Mouse (Mus musculus) retina, postnatal 1 day (tissue): ENCODE measurements around the gene 1810010D01Rik.

Experiments used
- DNase-seq: peaks from one replicate; pipeline ENCODE4 v3.0.0-alpha.2; 2012

Gene 1810010D01Rik

DNA sequence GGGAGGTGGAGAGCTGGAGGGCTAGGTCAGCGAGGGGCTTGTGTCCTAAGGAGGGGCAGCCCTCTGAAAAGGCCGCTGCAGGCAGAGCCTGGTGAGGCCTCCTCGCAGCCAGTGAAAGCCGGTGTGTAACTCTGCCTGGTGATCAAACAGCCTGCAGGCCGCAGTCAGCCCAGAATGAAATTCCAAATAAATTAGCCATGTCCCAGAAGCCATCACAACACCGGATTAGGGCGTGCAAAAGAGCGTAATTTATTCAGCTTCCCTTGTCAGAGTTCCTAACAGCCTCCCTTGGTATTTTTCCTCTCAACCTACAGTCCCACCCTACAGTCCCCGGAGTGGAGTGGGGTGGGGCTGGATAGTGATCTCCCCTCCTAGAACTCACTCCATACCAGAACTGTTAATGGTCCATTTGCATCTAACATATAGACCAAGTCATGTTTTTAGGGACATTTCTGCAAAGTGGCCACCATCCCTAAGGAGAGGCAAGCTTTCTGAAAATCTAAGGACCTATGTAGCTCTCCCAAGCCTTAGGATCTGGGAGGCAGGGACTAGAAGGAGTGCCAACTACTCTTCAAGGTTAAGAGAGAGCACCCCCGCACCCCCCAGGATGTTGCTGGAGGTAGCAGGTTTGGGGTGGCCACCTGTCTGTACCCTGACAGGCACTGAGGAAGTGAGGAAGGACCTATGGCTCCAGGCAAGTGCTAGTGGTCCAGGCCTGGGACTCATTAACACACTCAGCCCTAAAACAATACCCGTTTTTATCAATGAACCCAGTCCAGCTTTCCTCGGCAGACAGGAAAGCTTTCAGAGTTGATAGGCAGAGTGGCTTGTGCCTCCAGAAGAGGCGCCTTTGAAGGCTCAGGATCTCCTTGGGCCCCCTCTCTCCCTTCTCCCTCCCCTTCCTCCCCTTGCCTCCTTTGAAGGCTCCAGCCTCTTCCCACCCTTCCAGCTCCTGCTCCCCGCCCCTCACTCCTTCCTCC is 4.1 kb upstream of the 1810010D01Rik start:
- peak; percentile 67 for DNase-seq

DNA sequence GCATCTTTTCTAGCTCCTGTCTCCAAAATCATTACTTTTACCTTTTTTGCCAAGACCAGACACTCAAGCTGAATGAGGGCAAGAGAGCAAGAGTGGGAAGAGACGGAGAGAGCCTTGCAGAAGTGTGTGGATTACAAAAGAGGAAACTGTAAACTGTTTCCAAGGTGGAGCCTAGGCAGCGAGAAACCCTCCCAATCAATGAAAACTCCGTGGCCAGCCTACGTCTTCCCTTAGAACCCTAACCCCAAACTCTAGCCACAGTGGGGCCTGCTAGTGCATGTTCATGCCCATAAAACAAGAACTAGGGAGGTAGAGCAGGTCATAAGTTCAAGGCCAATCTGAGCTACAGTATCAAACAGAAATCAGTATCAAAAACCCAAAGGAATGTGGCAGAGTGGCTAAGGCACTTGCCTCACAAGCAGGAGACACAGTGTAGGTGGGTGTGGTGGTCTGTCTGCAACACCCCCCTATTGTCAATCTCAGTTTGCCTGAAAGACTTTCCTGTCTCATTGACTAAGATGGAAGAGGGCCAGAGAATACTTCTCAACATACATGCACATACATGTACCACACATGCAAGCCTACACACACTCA is 2.7 kb upstream of the 1810010D01Rik start:
- no peak for DNase-seq

DNA sequence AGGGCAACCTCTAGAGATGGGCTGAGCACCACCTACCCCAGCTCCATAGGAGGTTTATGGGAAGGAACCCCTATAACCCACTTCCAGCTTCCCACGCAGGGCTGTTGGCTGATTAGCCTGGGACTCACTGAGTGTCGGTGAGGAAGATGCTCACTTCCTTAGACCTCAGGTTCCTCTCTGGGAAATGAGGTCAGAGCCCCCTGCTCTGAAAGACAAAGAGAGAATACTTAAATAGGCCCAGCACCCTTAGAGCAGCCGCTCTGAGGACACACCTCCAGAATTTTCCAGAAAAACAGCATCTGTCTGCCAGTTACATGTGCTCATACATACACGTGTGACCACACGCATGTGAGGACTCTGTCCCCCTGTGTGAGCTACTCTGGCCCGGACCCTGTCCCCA is 1.1 kb downstream of the 1810010D01Rik start:
- DNase-seq = no peak

DNA sequence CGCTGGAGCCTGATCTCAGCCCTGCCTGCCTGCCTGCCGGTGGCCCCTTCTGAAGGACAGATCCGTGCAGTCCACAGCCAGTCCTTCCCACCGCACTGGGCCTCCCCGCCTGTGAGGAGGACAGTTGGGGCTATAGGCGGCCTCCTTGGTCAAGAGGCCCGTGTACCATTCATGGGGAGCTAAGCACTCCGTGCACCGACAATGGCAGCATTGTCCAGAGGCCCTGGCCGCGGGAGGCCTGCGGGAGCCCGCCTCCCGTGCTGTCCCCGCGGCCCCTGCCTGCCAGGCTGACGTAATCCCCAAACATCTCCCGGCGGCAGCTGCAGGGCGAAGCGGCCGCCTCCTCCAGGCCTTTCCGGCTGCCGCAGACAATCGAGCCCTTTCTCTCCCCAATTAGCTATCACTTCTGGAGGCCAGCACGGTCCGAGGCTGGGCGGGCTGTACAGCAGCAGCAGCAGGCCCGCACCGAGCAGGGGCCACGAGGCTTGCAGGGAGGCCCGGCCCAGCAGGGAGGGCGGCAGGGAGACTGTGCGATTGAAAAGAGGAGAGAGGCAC is 1.8 kb downstream of the 1810010D01Rik start:
- DNase-seq = peak; percentile 99

DNA sequence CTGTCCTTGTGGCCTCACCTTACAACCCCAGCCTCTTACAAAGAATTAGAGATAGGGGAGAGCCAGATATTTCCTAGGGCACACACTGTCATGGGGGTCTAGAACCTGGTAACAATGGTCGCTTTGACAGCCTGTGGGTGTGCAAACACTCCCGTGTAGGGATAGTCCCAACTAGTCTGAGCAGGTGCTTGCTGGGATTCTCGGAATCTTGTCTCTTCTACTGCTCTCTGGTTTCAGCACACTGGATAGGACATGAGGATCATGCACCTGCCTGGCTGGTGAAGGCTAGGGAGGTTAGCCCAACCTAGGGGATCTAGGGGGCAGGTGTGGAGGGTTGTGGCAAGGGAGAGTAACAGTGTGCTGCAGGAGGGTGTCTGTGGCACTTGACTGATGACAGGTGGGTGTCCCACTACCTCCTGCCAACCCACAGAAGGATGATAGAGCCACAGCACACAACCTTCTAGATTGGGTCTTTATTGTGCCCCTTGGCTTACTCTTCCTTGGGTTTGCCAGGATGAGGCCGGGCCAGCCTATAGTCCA is 2.5 kb downstream of the 1810010D01Rik start:
- no peak for DNase-seq

DNA sequence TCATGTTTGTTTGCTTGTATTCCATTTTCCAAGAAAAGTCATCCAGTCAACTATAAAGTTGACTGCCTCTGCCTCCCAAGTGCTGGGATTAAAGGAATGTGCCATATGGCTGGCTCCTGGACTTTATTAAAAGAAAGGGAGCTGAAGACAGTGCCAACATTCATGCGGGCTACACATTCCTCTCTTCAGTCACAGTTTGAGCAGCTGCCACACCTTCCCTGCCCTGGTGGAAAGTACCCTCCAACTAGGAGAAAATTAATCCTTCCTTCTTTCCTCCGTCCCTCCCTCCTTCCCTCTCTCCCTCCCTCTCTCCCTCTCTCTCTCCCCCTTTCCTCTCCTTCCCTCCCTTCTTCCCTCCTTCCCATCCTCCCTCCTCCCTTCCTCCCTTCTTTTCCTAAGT is 8.2 kb downstream of the 1810010D01Rik start:
- DNase-seq = no peak

DNA sequence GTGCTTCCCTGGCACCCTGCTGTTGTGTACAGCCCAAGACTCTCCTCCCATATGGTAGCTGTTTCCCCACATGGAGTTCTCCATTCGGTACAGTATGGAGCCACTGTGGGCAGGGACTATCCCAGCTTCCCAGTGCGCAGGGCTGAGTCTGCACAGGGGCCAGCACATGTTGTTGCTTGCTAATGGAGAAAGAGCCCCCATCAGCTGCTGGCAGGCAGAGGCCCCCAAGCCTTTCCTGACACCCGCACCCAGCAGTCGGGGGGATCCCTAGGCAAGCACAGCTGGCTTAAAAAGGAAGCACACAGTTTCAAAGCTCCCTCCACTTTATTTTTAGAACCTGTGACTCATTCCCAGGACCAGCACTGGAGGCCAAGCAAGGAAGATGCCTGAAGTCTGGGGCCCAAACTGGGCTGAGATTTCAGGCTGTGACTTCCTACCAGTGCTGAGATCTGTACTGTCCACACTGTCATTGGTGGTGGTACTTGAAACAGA is 9.7 kb downstream of the 1810010D01Rik start:
- no peak for DNase-seq

DNA sequence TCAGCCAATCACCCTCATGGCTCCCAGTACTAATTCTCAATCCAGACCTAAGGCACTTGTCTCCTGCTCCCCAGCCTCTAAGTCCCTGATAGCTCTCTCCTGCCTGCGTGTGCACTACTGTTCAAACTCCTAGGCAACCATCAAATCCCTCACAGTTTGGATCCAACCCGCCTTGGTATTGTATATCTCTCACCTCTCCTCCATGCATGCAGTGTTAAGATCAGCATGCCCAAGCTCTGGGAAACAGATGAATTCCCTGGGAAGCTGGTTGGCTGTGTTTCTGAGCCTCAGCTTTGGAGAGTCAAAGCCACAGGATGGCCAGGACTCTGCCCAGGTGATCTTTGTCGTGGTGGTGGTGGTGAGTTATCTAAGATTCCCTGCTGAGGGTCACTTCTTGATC is 10.2 kb downstream of the 1810010D01Rik start:
- no peak for DNase-seq

DNA sequence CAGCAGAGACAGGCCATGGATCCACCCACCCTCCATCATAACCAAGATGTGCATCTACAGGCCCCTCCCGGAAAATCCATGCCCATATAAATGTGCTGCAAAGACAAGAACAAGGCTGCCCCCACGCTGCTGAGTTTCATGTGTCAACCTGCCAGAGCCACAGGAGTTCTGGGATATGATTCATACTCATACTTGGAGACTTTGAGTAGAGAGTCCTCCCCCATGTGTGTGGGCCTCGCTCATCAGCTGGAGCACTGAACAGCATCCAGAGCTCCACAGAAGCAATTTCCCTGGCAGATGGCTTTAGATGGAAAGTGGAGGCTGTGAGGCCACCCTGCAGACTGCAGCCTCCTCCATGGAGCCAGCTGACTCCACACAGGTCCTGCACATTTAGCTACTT is 10.9 kb downstream of the 1810010D01Rik start:
- no peak for DNase-seq

DNA sequence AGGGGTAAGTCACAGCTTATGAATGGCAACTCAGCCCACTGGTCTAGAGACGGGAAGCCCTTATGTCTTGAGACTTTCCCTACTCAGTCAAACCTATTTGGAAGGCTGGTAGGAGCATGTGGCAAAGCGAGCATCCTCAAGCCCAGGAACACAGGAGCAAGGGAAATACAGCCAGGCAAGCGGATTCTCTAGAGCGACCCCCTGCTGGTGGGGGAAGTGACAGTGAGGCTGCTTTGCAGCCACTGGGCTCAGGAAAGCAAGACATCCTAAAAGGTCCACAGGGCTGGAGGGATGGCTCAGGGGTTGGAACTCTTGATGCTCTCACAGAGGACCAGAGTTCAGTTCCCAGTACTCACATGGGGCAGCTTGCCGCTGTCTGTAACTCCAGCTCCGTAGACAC is 11.6 kb downstream of the 1810010D01Rik start:
- DNase-seq = no peak

DNA sequence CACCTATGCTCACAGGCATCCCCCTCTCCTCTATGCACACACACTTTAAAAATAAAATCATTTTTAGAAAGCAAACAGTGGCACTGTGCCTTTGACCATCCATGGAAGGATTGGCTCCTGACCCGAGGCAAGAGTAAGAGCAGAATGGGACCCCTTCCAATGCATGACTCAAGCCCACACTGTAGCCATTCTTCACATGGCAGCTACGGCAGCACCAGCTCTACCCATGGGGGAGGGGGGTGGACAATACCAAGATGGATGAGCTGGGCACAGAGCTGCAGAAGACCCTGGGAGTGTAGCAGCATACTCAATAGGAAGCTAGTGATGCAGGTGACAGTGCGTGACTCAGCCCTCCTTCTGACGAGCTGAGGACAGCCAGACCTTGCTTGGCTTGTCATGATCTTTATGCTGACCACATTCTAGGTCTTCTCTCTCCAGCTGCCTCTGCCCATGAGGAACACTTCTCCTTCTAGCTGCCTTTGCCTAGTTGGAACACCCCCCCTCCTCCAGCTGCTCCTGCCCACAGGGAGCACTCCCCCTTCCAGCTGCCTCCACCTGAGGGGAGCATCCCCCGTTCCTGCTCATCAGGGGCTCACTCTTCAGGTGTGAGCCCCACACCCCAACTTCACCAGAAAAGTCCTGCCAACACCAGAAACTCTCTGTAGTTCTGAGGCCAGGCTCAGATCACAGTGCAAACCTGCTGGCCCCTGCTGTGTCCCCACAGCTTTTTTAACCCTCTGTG is 12.6 kb downstream of the 1810010D01Rik start:
- DNase-seq = no peak

DNA sequence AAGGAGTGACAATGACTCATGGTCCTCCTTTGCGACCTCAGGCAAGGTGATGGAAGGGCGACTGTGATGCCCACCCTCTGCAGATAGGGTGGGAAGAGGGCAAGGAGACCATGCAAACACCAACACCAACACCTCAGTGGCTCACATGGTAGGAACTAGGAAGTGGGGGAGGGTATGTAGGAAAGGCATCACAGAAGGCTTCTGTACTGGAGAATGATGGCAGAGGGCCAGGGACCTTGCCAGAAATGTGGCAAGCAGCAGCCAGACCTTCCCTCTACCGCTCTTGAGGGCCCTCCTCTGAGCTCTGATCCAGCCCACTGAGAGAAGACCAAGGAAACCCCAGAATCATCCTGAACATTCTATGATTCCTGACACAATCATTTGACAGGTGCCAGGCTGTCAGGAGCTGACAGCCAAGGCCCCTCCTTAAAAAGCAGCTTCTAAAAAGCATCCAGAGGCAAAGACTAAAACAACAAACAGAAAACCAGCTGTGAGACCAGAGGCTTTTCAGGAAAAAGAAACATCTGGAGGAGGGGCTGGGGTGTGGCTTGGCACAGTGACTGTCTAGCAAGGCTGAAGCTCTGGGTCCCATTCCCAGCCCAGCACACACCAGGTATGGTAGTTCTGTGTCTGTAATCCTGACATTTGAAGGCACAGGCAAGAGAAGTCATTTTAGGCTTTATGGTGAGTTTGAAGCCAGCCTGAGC is 13.3 kb downstream of the 1810010D01Rik start:
- peak; percentile 63 for DNase-seq

DNA sequence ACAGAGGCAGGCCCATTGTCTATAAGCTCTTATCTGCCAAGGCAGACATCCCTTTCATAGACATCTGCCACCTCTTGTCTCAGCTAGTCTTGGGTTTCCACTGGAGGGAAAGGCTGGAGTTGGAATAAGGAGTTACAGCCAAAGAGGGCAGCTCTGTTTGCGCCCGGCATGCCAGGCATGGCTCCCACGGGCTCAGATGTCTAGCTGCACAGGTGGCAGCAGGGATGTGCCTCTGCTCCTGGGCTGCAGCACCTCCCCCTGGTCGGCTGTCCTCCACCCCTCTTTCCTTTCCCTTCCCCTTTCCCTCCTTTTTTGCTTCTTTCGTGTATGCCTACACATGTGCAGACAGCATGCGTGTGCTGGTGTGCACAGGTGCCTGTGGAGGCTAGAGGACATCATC is 15.1 kb downstream of the 1810010D01Rik start:
- DNase-seq = no peak

DNA sequence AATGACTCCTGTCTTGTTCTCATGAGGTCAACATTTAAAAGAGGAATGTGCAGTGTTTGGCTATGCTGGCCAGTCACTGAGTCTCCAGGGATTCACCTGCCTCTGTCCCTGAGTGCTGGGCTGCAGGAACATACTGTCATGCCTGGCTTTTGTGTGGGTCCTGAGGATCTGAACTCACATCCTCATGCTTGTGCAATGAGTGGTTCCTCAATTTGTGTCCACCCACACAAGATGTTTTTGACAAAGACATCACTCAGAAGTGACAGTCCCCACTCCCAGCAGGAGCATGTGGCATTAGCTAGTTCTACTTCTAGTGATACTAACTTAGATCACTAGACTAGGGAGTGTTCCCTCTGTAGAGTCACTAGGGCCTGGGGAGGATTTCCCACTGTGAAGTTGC is 17.4 kb downstream of the 1810010D01Rik start:
- no peak for DNase-seq

DNA sequence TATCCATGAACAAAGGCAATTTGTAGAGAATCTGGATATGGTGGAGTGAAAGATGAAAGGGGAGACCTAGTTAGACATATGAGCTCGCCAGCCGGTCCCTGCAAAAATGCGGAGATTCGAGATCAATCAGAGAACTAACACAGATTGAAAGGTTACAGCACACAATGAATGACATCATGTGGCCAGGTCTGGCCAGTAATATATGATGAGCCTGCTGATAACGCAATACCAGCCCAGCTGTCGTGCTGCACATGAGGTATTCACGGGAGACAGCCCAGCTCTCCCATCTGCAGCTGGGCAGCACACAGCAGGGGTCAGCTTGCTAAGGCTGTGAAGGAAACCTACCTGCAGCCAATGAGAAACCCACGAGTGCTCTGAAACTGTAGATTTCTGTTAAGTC is 18.6 kb downstream of the 1810010D01Rik start:
- peak; percentile 59 for DNase-seq

DNA sequence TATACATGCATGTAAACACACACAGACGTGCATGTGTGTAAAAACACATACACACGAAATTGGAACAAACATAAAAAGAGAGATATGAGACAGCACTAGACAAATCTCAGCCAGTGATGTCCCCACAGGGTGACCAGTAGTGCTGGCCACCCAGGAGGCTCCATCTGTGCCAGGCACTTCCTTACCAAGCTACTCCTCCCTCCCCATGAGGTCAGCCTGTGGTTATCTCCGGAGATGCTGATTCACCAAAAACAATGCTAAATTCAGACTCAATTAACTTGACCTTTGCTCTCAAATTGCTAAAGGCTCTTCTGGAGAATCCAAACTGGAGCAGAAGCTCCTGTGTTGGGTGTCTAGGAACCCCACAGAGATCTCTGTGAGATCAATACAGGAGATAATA is 20.1 kb downstream of the 1810010D01Rik start:
- DNase-seq = no peak

DNA sequence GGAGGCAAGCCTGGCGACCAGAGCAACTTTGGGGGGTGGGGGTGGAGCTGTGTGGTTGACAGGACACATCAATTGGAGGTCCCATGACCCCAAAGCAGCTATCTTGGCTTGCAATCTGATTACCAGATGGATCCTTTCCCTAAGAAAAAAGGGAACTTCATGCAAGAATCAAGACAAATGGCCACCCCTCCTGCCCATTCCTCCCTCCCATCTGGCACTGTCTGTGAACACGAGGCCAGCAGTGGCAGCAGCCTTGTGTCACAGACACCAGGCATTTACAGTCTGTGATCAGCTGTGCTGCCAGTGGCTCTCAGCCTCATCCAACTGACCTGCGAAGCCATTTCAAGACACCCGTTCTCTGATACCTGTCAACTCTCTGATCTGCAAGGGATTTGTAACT is 25.5 kb downstream of the 1810010D01Rik start:
- DNase-seq = no peak

DNA sequence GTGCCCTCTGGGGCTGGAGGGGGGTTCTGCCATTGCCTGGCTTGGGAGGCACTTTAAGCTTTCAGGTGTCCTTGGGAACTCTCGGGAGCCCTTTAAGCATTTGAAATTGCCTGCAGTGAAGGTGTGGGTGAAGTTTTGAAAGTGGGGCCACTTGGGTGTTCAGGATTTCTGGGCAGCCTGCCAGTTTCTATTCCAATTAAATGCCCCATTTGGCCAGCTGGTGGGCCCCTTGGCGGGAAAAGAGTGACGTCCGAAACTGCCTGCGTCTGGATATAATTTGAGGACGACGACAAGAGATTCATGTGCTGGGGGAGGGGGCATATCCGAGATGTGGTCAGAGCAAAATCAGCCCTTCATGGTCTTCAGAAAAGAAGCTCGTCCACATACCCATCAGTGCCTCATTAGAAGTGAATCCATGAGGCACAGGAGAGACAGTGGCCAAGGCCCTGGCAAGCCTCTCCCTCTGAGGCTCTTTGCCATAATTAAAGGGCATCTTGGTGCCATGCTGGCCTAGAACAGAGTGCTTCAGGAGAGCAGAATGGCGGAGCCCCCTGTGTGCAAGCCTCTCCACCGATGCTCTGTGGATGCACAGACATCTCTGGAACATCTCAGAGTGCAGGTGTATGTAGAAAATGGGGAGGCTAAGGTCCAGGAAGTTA is 26.4 kb downstream of the 1810010D01Rik start:
- peak; percentile 86 for DNase-seq

DNA sequence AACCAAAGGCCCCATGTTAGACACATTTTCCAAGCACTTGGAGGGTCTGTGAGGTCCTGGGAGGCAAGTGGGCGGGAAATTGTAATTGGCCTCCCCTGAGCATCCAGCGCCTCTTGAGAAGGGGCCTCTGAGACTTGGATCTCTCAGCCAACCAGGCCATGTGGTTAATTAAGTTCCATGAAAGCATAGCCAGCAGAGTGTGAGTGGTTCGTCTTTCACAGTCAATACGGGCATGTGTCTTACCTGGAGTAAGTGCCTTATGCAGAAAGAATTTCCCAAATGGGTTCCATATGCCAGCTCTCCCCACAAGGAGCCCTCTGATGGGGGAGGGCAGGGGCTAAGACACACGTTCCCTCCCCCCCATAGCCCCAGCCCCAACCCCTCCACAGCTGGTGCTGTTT is 28.2 kb downstream of the 1810010D01Rik start:
- DNase-seq = no peak

DNA sequence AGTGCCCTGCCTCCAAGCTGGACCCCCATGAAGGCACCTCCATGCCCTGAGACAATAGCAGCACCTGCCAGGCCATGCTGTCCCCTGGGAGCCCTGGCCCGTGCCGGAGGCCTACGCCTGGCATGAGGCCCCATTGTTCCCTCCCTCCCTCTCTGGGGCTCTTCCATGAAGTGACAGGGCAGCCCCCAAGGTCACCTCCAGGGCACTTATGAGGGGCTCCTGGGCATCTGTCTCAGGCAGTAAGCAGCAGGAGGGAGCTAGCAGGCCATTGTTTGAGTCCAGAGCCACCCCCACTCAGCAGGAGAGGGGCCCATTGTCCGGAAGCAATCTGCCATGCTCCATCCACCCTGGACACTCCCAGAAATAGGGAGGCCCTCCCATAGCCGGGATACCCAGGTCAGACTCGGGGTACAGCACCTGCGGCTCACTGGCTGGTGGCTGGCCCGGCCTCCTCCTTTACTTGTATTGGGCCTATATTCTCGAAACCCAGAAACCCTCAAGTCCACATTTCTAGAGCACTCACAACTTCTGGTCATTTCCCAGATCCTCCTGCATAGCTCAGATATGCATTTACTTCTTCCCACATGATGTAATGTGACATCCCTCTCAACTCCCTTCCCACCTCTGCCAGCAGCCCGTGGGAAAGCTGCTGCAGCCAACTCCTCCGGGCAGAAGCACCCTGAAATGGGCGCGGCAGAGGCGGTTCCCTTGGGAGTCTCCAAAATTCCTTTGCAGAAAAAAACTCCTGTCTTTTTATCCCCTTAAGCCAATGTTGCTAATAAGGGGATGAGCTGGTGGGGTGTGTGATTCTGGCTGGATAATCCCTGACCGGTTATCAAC is 30.9 kb downstream of the 1810010D01Rik start:
- DNase-seq = peak; percentile 96

DNA sequence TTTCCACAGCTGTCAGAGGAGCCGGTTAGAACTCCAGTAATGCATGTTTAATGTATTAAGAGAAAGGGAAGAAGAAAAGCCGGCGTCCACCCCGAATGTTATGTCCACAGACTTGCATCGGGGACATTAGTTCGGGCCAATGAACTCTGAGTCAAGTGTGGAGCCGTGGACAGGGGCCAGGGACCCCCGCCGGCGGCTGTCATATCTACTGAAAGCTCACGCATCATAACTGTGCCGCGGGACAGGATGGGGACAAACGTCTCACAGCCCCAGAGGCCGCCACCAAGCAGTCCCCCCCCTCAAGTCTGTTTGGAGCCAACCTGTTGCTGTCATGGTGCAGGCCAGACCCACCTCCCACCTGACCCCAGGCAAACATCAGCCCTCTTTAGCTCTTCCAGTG is 34.4 kb downstream of the 1810010D01Rik start:
- DNase-seq = peak; percentile 92
